Mouse (Mus musculus) spleen, adult 12 weeks (tissue): ENCODE measurements around the gene Dtx1.

Experiments used
- DNase-seq: peaks from one replicate; pipeline ENCODE4 v3.0.0; 2022; ENCODE audit warnings: low spot score

Dtx1 gene

GRCm38 (mm10) chr5:120679676-120680555 lies 31.8 kb downstream of the Dtx1 start:
- DNase-seq = no peak

GRCm38 (mm10) chr5:120677516-120677915 lies 34.2 kb downstream of the Dtx1 start:
- no peak for DNase-seq

GRCm38 (mm10) chr5:120674229-120675145 lies 37.2 kb downstream of the Dtx1 start:
- DNase-seq = no peak

- peak; percentile 63 for DNase-seq
These were observed 38.1 kb downstream of the Dtx1 start for GRCm38 (mm10) chr5:120673626-120674025.

- DNase-seq = no peak
These were observed 39.9 kb downstream of the Dtx1 start for GRCm38 (mm10) chr5:120671865-120672264.

- DNase-seq = no peak
These were observed 41.6 kb downstream of the Dtx1 start for GRCm38 (mm10) chr5:120670132-120670531.

- DNase-seq = no peak
These were observed 43.0 kb downstream of the Dtx1 start for GRCm38 (mm10) chr5:120668761-120669160.

- DNase-seq = no peak
These were observed 46.8 kb downstream of the Dtx1 start for GRCm38 (mm10) chr5:120664888-120665287.

- DNase-seq = no peak
These were observed 50.9 kb downstream of the Dtx1 start for GRCm38 (mm10) chr5:120660816-120661215.

GRCm38 (mm10) chr5:120656281-120656751 lies 55.4 kb downstream of the Dtx1 start:
- DNase-seq = no peak

GRCm38 (mm10) chr5:120653873-120654272 lies 57.9 kb downstream of the Dtx1 start:
- DNase-seq = no peak

- no peak for DNase-seq
These were observed 58.6 kb downstream of the Dtx1 start for GRCm38 (mm10) chr5:120652915-120653701.

GRCm38 (mm10) chr5:120651230-120651629 lies 60.5 kb downstream of the Dtx1 start:
- no peak for DNase-seq

GRCm38 (mm10) chr5:120649938-120650337 lies 61.8 kb downstream of the Dtx1 start:
- no peak for DNase-seq

GRCm38 (mm10) chr5:120649374-120649933 lies 62.3 kb downstream of the Dtx1 start:
- DNase-seq = peak; percentile 17

GRCm38 (mm10) chr5:120648569-120649373 lies 63.0 kb downstream of the Dtx1 start, which contains the start of gene Rasal1:
TSS of gene Rasal1 (plus strand) at chr5:120648812.
- peak; percentile 67 for DNase-seq

- no peak for DNase-seq
These were observed 63.8 kb downstream of the Dtx1 start for GRCm38 (mm10) chr5:120647814-120648491.

GRCm38 (mm10) chr5:120647361-120647760 lies 64.4 kb downstream of the Dtx1 start:
- DNase-seq = no peak

- DNase-seq = no peak
These were observed 65.9 kb downstream of the Dtx1 start for GRCm38 (mm10) chr5:120645851-120646250.

GRCm38 (mm10) chr5:120644227-120644626 lies 67.5 kb downstream of the Dtx1 start:
- DNase-seq = no peak
